Mouse (Mus musculus) MEL (cell line): ENCODE results near the gene Tmem232. TPM values are rescaled to one million over a fixed set of nuclear protein-coding genes. Genes with fewer than 3 reads are reported as not detected.

Experiments
- DNase-seq: peaks from one replicate; pipeline ENCODE4 v3.0.0; 2011; ENCODE audit warnings: low read depth, low spot score
- H3K27ac ChIP-seq: 2 replicates; pipeline ENCODE4 v1.5.1; 2012; ENCODE audit warnings: low read depth, mild to moderate bottlenecking, control low read depth, low read length, moderate library complexity; ENCODE audit not compliant: control insufficient read depth
- H3K27me3 ChIP-seq, 2 experiments: fragments of 150-350 bp in 1 of 2; sonication (generic) in 1 of 2; 2 replicates each; pipeline ENCODE4 v1.6.1; 2012; ENCODE audit warnings: low read length in 2 of 2, mild to moderate bottlenecking in 2 of 2, improper control_type of control experiment in 1 of 2, moderate library complexity in 1 of 2; ENCODE audit not compliant: insufficient read depth in 2 of 2, control insufficient read depth in 1 of 2
- H3K36me3 ChIP-seq, 2 experiments: 2 replicates each; pipeline ENCODE4 v1.6.1; 2012 to 2014; ENCODE audit warnings: low read length in 2 of 2, improper control_type of control experiment in 1 of 2, inconsistent platforms in 1 of 2, mild to moderate bottlenecking in 1 of 2; ENCODE audit not compliant: insufficient read depth in 2 of 2, control insufficient read depth in 1 of 2
- H3K4me1 ChIP-seq, 2 experiments: fragments of 150-350 bp in 1 of 2; sonication (generic) in 1 of 2; 2 replicates each; pipeline ENCODE4 v1.6.1; 2012; ENCODE audit warnings: low read length in 2 of 2, improper control_type of control experiment in 1 of 2, mild to moderate bottlenecking in 1 of 2; ENCODE audit not compliant: insufficient read depth in 2 of 2, control insufficient read depth in 1 of 2
- H3K4me3 ChIP-seq, 2 experiments: fragments of 150-350 bp in 1 of 2; sonication (generic) in 1 of 2; 2 replicates each; pipeline ENCODE4 v1.5.1; 2012; ENCODE audit warnings: low read depth in 2 of 2, low read length in 2 of 2, mild to moderate bottlenecking in 2 of 2, moderate library complexity in 2 of 2, control low read depth in 1 of 2, improper control_type of control experiment in 1 of 2; ENCODE audit not compliant: control insufficient read depth in 1 of 2, insufficient read depth in 1 of 2
- H3K79me2 ChIP-seq: 2 replicates; pipeline ENCODE4 v1.6.1; 2012; ENCODE audit warnings: mild to moderate bottlenecking, low read length, moderate library complexity; ENCODE audit not compliant: control insufficient read depth, poor library complexity, insufficient read depth
- H3K9ac ChIP-seq: 2 replicates; pipeline ENCODE4 v1.6.1; 2012; ENCODE audit warnings: low read depth, mild to moderate bottlenecking, control low read depth, low read length, moderate library complexity; ENCODE audit not compliant: control insufficient read depth, poor library complexity, severe bottlenecking
- H3K9me3 ChIP-seq: fragments of 150-350 bp; sonication (generic); replicated peaks from 2 replicates; pipeline ENCODE4 v1.6.1; 2012; ENCODE audit warnings: mild to moderate bottlenecking, low read length, improper control_type of control experiment, moderate library complexity; ENCODE audit not compliant: insufficient read depth
- CHD1 ChIP-seq: IDR thresholded peaks from 2 replicates; pipeline ENCODE4 v1.6.1; 2012; ENCODE audit warnings: low read depth, mild to moderate bottlenecking, inconsistent platforms, low read length, improper control_type of control experiment
- CTCF ChIP-seq, 3 experiments: IDR thresholded peaks in 2 of 3; conservative IDR thresholded peaks in 1 of 3; 2 replicates each; pipeline ENCODE4 v1.5.1; 2011 to 2012; ENCODE audit warnings: low read length in 3 of 3, low read depth in 2 of 3, mild to moderate bottlenecking in 2 of 3, improper control_type of control experiment in 1 of 3, inconsistent platforms in 1 of 3, mixed read lengths in 1 of 3, moderate library complexity in 1 of 3; ENCODE audit not compliant: control insufficient read depth in 1 of 3, insufficient read depth in 1 of 3, poor library complexity in 1 of 3, severe bottlenecking in 1 of 3
- ELF1 ChIP-seq: IDR thresholded peaks from 2 replicates; pipeline ENCODE4 v1.6.1; 2014; ENCODE audit warnings: low read depth, mild to moderate bottlenecking, inconsistent platforms, low read length, improper control_type of control experiment, moderate library complexity
- ETS1 ChIP-seq: IDR thresholded peaks from 2 replicates; pipeline ENCODE4 v1.6.1; 2012; ENCODE audit warnings: low read depth, mild to moderate bottlenecking, inconsistent platforms, low read length, improper control_type of control experiment, moderate library complexity
- GABPA ChIP-seq: IDR thresholded peaks from 2 replicates; pipeline ENCODE4 v1.6.1; 2012; ENCODE audit warnings: low read depth, mild to moderate bottlenecking, inconsistent platforms, low read length, improper control_type of control experiment, moderate library complexity
- GATA1 ChIP-seq: IDR thresholded peaks from 2 replicates; pipeline ENCODE4 v1.6.1; 2011; ENCODE audit warnings: low read depth, low read length, improper control_type of control experiment
- HCFC1 ChIP-seq: IDR thresholded peaks from 2 replicates; pipeline ENCODE4 v1.6.1; 2012; ENCODE audit warnings: low read depth, mild to moderate bottlenecking, inconsistent platforms, low read length, improper control_type of control experiment, moderate library complexity
- JUND ChIP-seq: IDR thresholded peaks from 2 replicates; pipeline ENCODE4 v1.6.1; 2011; ENCODE audit warnings: low read depth, mild to moderate bottlenecking, improper control_type of control experiment, low read length
- KAT2A ChIP-seq: conservative IDR thresholded peaks from 2 replicates; pipeline ENCODE4 v1.6.1; 2012; ENCODE audit warnings: low read depth, low read length, improper control_type of control experiment, inconsistent platforms
- MAFK ChIP-seq: IDR thresholded peaks from 2 replicates; pipeline ENCODE4 v1.6.1; 2011; ENCODE audit warnings: low read depth, mild to moderate bottlenecking, low read length, improper control_type of control experiment, borderline replicate concordance
- MAX ChIP-seq: IDR thresholded peaks from 2 replicates; pipeline ENCODE4 v1.6.1; 2011; ENCODE audit warnings: low read length, improper control_type of control experiment
- MAZ ChIP-seq: IDR thresholded peaks from 2 replicates; pipeline ENCODE4 v1.6.1; 2012; ENCODE audit warnings: low read depth, mild to moderate bottlenecking, inconsistent platforms, low read length, improper control_type of control experiment
- MXI1 ChIP-seq: IDR thresholded peaks from 2 replicates; pipeline ENCODE4 v1.6.1; 2011; ENCODE audit warnings: mild to moderate bottlenecking, low read depth, low read length, improper control_type of control experiment
- NRF1 ChIP-seq: IDR thresholded peaks from 2 replicates; pipeline ENCODE4 v1.6.1; 2014; ENCODE audit warnings: low read depth, mild to moderate bottlenecking, inconsistent platforms, low read length, improper control_type of control experiment, moderate library complexity; ENCODE audit not compliant: poor library complexity, insufficient read depth, severe bottlenecking
- POLR2AphosphoS2 ChIP-seq: IDR thresholded peaks from 2 replicates; pipeline ENCODE4 v1.6.1; 2011; ENCODE audit warnings: low read length, improper control_type of control experiment
- POLR2AphosphoS5 ChIP-seq: IDR thresholded peaks from 2 replicates; pipeline ENCODE4 v1.6.1; 2012; ENCODE audit warnings: low read depth, borderline replicate concordance, mild to moderate bottlenecking, inconsistent platforms, low read length, moderate library complexity, mixed read lengths
- RAD21 ChIP-seq: IDR thresholded peaks from 2 replicates; pipeline ENCODE4 v1.6.1; 2011; ENCODE audit warnings: mild to moderate bottlenecking, low read depth, low read length, improper control_type of control experiment
- RCOR1 ChIP-seq: IDR thresholded peaks from 2 replicates; pipeline ENCODE4 v1.6.1; 2012; ENCODE audit warnings: low read depth, mild to moderate bottlenecking, inconsistent platforms, low read length, improper control_type of control experiment
- SIN3A ChIP-seq: IDR thresholded peaks from 2 replicates; pipeline ENCODE4 v1.6.1; 2012; ENCODE audit warnings: low read length, improper control_type of control experiment, inconsistent platforms
- SMC3 ChIP-seq: IDR thresholded peaks from 2 replicates; pipeline ENCODE4 v1.6.1; 2011; ENCODE audit warnings: low read depth, low read length, improper control_type of control experiment
- TAL1 ChIP-seq: IDR thresholded peaks from 2 replicates; pipeline ENCODE4 v1.6.1; 2012; ENCODE audit warnings: mild to moderate bottlenecking, inconsistent platforms, low read length, moderate library complexity, mixed read lengths
- TBP ChIP-seq: IDR thresholded peaks from 2 replicates; pipeline ENCODE4 v1.8.0; 2011; ENCODE audit warnings: low read depth, low read length, improper control_type of control experiment
- TCF12 ChIP-seq: IDR thresholded peaks from 2 replicates; pipeline ENCODE4 v1.6.1; 2014; ENCODE audit warnings: low read depth, mild to moderate bottlenecking, inconsistent platforms, low read length, improper control_type of control experiment, moderate library complexity
- UBTF ChIP-seq: IDR thresholded peaks from 2 replicates; pipeline ENCODE4 v1.6.1; 2012; ENCODE audit warnings: low read depth, mild to moderate bottlenecking, inconsistent platforms, low read length, improper control_type of control experiment, moderate library complexity, borderline replicate concordance; ENCODE audit not compliant: insufficient read depth
- USF1 ChIP-seq: IDR thresholded peaks from 2 replicates; pipeline ENCODE4 v1.6.1; 2014; ENCODE audit warnings: low read depth, mild to moderate bottlenecking, inconsistent platforms, low read length, improper control_type of control experiment, moderate library complexity
- ZC3H11A ChIP-seq: IDR thresholded peaks from 2 replicates; pipeline ENCODE4 v1.6.1; 2012; ENCODE audit warnings: low read depth, mild to moderate bottlenecking, inconsistent platforms, low read length, improper control_type of control experiment
- ZMIZ1 ChIP-seq: IDR thresholded peaks from 2 replicates; pipeline ENCODE4 v1.6.1; 2012; ENCODE audit warnings: low read depth, mild to moderate bottlenecking, inconsistent platforms, low read length, improper control_type of control experiment, moderate library complexity
- ZNF384 ChIP-seq: IDR thresholded peaks from 2 replicates; pipeline ENCODE4 v1.6.1; 2012; ENCODE audit warnings: low read depth, mild to moderate bottlenecking, inconsistent platforms, low read length, improper control_type of control experiment
- polyA plus RNA-seq, 2 experiments: library from polyadenylated mRNA; stranded (reverse) in 1 of 2; unstranded in 1 of 2; fragments of >175 nt in 1 of 2; fragments of >200 nt in 1 of 2; gene quantifications; 2 replicates each; pipeline versions ENCODE4 v1.2.1 to v1.2.4; 2012; ENCODE audit warnings: low replicate concordance in 2 of 2, low read depth in 1 of 2; ENCODE audit not compliant: insufficient read length in 2 of 2, insufficient read depth in 1 of 2, missing spikeins in 1 of 2
- total RNA-seq: library from RNA; depleted of rRNA; stranded (reverse); fragments of 300-350 nt; gene quantifications from 2 replicates; pipeline ENCODE4 v1.2.3, GENCODE M21; 2012; rRNA removed

The Tmem232 gene
- not detected in 2 replicates for total RNA-seq
- under 1 TPM in 1 of 2 experiments, not detected in 1; 0.04 TPM for polyA plus RNA-seq

DNA sequence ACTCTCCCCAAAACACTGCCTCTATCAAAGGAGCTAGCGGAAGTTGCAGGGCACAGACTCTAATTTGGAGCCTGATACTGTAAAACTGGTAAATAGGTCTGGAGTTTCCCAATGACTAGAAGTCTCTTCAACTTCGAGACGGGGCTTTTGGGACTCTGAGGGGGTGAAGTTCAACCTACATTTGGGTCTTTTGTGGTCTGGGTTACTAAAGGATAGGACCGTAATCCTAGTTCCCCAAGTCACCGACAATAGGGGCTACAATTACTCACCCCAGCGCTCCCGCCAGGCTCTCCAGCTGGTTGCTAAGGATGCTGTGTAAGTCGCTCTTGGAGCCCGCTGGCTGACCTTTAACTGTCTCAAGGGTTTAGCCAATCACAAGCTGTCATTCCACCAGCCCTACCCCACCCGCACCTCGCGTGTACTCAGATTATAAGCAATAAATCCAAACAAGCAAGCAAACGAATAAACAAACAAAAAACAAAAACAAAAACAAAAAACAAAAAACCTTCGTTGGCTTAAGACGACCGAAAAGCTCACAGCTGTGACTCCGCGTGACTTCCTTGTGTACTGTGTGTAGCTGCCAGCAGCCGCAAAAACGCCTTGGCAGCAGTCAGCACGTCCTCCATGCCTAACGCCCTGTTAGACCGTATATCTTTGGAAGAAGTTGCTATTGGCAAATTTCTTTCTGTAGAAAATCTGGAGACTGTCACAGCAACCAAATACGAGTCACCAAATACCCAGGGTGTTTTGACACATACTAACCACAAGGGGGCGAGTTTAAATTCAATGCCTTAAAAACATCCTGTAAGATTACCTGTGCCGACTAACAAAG is at the start of gene Tmem232:
Gene Tmem232 (minus strand): TSS at position 342 of the 832 bp plus-strand sequence.
- peak; percentile 77 for DNase-seq
- H3K4me1 ChIP-seq, result peaks cover 4% of the 10 kb centered on the region in 2 experiments
- H3K9ac ChIP-seq, result peak within 1 kb of the TSS; percentile 56
- TF ChIP-seq MAFK (no peak), CTCF (IDR thresholded peaks at IDR 0.05 in 2 of 3, conservative IDR thresholded peaks at IDR 0.05 in 1 of 3; ENCODE audit: control insufficient read depth in 1 of 3, insufficient read depth in 1 of 3, low read depth in 2 of 3, low read length in 3 of 3, poor library complexity in 1 of 3, severe bottlenecking in 1 of 3) (peak in 2 of 3 experiments; percentile 74 to 75; a peak in 4 of 6 replicates), RCOR1 (0 out of 2 replicates have a peak, but pooled peaks have one; percentile 28), SIN3A (peak; percentile 66; the same call in 1 of the 2 replicates), ZC3H11A (peak; percentile 21; the same call in 1 of the 2 replicates), GABPA (no peak), MXI1 (peak; percentile 77), TBP (no peak), MAX (peak; percentile 59), RAD21 (peak; percentile 32), ZNF384 (no peak), HCFC1 (no peak), USF1 (peak; percentile 52; the same call in 1 of the 2 replicates), SMC3 (peak; percentile 59), TCF12 (0 out of 2 replicates have a peak, but pooled peaks have one; percentile 15)
- no peak within 1 kb of the TSS for H3K27ac ChIP-seq
- H3K9me3 ChIP-seq, result no peaks in the 10 kb centered on the region
- peak within 1 kb of the TSS; percentile 59 for H3K4me3 ChIP-seq
- peaks cover 0 to 18% of the 10 kb centered on the region in 2 experiments; a peak in 2 of 4 replicates for H3K36me3 ChIP-seq
- no peaks in the 10 kb centered on the region for H3K27me3 ChIP-seq
- no peaks in the 10 kb centered on the region for H3K79me2 ChIP-seq

DNA sequence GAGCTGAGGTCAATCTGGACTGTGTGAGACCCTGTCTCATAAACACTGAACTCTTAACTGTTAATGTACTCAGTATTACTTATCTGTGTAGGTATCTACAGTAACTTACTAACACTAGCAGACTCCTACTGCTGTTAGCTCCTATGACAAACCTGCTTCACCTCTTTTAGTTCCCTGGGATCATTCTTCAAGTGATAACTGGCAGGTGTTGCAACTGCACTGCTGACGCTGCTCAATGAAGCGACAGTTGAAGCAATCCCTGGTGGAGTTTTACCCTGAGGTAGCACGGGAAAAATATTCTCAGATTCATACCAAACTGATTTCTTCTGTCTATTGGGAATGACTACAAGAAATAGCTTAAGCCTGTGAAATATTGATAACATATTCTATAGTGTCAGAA is 46.3 kb upstream of the Tmem232 start:
- Histone ChIP-seq H3K4me1 (no peaks in the 10 kb centered on the region), H3K36me3 (peaks cover 0 to 47% of the 10 kb centered on the region in 2 experiments; a peak in 3 of 4 replicates), H3K79me2 (peaks cover 8% of the 10 kb centered on the region), H3K27ac (no peak overlapping the region), H3K4me3 (no peak overlapping the region), H3K9ac (no peak overlapping the region), H3K9me3 (no peaks in the 10 kb centered on the region), H3K27me3 (no peaks in the 10 kb centered on the region)
- TF ChIP-seq MAZ (no peak), TCF12 (no peak), NRF1 (no peak), GATA1 (no peak), POLR2AphosphoS5 (no peak), MAX (no peak), ETS1 (no peak), UBTF (no peak), JUND (no peak), TBP (no peak), TAL1 (no peak), MXI1 (no peak), ZMIZ1 (no peak), MAFK (no peak), CHD1 (no peak), ELF1 (no peak), SIN3A (no peak), RAD21 (no peak), KAT2A (no peak), POLR2AphosphoS2 (no peak)
- no peak for DNase-seq
